Mouse (Mus musculus) heart, adult 2 months (tissue): ENCODE data around the gene Wbp2.

ENCODE experiments used
- CTCF ChIP-seq: fragments of 200-600 bp; IDR thresholded peaks from 2 replicates; pipeline ENCODE4 v1.8.1; 2022; ENCODE audit warnings: antibody characterized with exemption, mild to moderate bottlenecking, moderate library complexity
- POLR2A ChIP-seq: fragments of 200-500 bp; IDR thresholded peaks from 2 replicates; pipeline ENCODE4 v1.6.1; 2011; ENCODE audit warnings: mild to moderate bottlenecking, low read depth, low read length, control low read depth; ENCODE audit not compliant: insufficient read depth

DNA sequence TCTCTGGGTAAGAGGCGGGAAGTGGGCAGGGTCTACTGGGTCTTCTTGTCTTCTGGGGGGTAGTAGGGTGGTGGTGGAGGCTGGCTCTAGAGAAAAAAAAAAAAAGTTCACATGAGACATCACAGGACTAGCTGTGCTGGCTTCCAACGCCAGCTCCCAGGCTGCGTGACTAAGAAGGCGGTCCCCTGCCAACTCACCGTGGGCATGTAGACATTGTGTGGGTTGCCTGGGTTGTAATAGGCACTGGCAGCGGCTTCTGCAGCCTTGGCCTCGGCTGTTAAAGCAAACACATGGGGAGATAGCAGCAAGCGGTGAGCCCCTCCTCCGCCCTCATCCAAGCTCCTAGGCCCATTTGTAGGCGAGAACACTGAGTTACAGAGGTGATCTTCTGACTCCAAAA, 7.3 kb downstream of the Wbp2 start:
- TF ChIP-seq POLR2A: no peak
- TF ChIP-seq CTCF: no peak
